Mouse (Mus musculus): ENCODE results near the gene Lrrk1.

DNA sequence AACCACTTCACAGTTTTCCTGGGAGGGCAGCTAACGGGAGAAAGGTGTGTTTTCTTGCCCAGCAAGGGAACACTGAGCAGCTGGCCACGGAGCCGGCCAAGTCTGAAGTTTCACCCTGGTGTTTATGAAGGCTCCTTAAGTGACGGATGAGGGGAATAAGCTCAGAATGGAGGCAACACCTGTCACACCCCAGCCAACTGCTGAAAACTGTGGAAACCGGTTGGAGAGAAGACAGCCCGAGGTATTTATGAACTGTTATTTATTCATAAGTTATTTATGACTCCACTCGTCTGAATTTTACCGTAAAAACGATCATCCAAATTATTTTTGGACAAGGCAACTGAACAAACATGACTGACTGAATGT, 90.5 kb downstream of the Lrrk1 start:
- TF ChIP-seq CTCF (IDR thresholded peaks at IDR 0.05; ENCODE audit: insufficient read depth, low read length) (no peak), POLR2A (IDR thresholded peaks at IDR 0.05; ENCODE audit: borderline replicate concordance, extremely low read depth, low read depth, low read length) (no peak)
